Mouse (Mus musculus): ENCODE data around the gene Ptprn2.

GRCm38 (mm10) chr12:116806089-116806488, 320.6 kb downstream of the Ptprn2 start:
- TF ChIP-seq CTCF (IDR thresholded peaks at IDR 0.05; ENCODE audit: control insufficient read depth, insufficient read depth, insufficient replicate concordance, low read depth, low read length) (no peak), POLR2A (IDR thresholded peaks at IDR 0.05; ENCODE audit: control insufficient read depth, low read depth, low read length) (no peak)
